Mouse (Mus musculus): ENCODE measurements around the gene Hcrtr1. TPM values are rescaled to one million over a fixed set of nuclear protein-coding genes. Genes with fewer than 3 reads are reported as not detected.

The Hcrtr1 gene
- polyA plus RNA-seq (2015; fragmentation: Nextera tagmentation; extraction: Ambion mirVana), result 0.18 and 0.28 TPM in 2 replicates

DNA sequence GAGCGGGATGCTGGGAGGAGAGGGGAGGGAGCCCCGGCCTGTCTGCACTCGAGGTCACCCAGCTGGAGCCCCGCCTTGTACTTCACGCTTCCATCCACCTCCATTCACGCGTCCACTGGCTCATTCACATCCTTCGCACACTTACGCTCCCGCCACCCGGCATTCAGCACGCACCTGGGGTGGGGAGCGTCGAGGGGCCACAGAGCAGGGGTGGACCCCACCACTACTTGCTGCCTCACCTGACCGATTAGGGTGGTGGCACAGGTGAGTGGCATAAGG, at the start of gene Hcrtr1:
TSS of gene Hcrtr1 (minus strand) at position 146 of the 279 bp plus-strand sequence.

DNA sequence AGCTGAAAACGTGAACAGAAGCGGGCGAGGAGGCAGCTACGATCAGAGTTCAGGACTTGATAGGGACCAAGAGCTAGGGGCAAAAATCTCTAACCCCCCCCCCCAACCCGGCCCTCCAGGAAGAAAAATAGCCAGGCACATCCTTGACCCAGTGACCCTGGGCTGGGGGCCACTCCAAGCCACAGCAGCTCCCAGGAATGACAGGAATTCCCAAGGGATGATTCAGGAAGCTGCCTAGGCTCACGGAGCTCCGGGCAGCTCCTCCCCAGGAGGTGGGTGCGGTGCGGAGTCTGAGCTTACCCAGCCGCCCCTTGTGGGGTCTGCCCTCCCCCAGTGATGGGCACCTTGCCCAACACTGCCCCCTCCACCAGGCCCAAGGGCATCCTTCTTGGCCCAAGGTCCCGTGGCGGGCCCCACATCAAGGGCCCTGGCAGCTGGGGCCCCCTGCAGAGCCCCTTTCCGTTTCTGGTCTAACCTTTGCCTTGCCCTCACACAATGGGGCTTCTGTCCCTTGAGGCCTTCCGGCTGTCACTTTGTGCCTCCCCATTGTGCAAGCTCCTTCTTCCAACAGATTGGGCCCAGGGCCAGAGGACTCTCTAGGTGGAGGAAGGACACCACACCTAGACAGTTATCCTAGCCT, 36.0 kb upstream of the Hcrtr1 start, which contains the start of gene Tinagl1:
TSS of gene Tinagl1 (minus strand) at position 51 of the 640 bp plus-strand sequence.

DNA sequence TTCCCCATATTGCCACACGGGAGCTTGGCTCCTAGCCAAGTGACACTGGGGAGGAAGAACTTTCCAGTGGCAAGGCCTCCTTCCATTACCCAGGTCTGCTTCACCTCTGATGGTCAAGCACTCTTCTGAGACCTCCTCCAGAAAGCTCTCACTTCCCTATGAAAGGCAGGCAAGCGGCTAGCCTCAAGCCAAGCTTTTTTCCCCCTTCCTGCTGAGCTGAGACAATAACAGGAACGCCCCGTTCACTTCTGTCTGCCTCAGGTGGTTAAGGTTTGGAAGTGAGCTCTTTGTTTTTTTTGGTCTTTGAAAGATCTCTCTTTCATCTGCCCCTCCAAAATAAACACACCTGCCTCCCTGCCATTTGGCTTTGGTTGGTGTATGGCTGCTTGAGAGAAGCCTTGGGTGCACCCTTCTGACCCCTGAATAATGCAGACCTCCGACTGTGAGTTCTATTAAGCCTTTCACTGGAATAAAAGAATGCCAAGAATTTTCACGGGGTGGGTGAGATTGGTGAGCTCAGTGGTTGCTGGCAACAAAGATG, 37.0 kb downstream of the Hcrtr1 start, which contains the start of gene Pef1:
TSS of gene Pef1 (plus strand) at position 448 of the 541 bp plus-strand sequence.

Other genes with a start within 250 kb of the Hcrtr1 start
- gene Spocd1, start 210.1 kb downstream of the Hcrtr1 start, polyA plus RNA-seq (2015; fragmentation: Nextera tagmentation; extraction: Ambion mirVana), result 0.05 and 0.07 TPM in 2 replicates
- gene Adgrb2, start 154.5 kb downstream of the Hcrtr1 start, polyA plus RNA-seq (2015; fragmentation: Nextera tagmentation; extraction: Ambion mirVana), result 0.69 and 0.83 TPM in 2 replicates
- 15.1 and 23.3 TPM in 2 replicates for gene Col16a1, start 91.5 kb downstream of the Hcrtr1 start, polyA plus RNA-seq (2015; fragmentation: Nextera tagmentation; extraction: Ambion mirVana)
- gene Pef1, start 36.8 kb downstream of the Hcrtr1 start, polyA plus RNA-seq (2015; fragmentation: Nextera tagmentation; extraction: Ambion mirVana), result 43.6 and 47.6 TPM in 2 replicates
- gene Tinagl1, start 35.8 kb upstream of the Hcrtr1 start, polyA plus RNA-seq (2015; fragmentation: Nextera tagmentation; extraction: Ambion mirVana), result 50.1 and 66.3 TPM in 2 replicates
- not detected in 2 replicates for gene Gm853, start 83.0 kb upstream of the Hcrtr1 start, polyA plus RNA-seq (2015; fragmentation: Nextera tagmentation; extraction: Ambion mirVana)
- 2.2 and 2.9 TPM in 2 replicates for gene Serinc2, start 139.8 kb upstream of the Hcrtr1 start, polyA plus RNA-seq (2015; fragmentation: Nextera tagmentation; extraction: Ambion mirVana)
- 1.6 and 1.7 TPM in 2 replicates for gene Fabp3, start 169.2 kb upstream of the Hcrtr1 start, polyA plus RNA-seq (2015; fragmentation: Nextera tagmentation; extraction: Ambion mirVana)
- gene Gm10570, start 169.3 kb upstream of the Hcrtr1 start, polyA plus RNA-seq (2015; fragmentation: Nextera tagmentation; extraction: Ambion mirVana), result not detected in 2 replicates
- 53.7 and 55.3 TPM in 2 replicates for gene Zcchc17, start 220.6 kb upstream of the Hcrtr1 start, polyA plus RNA-seq (2015; fragmentation: Nextera tagmentation; extraction: Ambion mirVana)
- gene Snrnp40, start 220.8 kb upstream of the Hcrtr1 start, polyA plus RNA-seq (2015; fragmentation: Nextera tagmentation; extraction: Ambion mirVana), result 102 and 110 TPM in 2 replicates

All from spleen, postnatal 0 days (tissue).